In the genomic region with DNA sequence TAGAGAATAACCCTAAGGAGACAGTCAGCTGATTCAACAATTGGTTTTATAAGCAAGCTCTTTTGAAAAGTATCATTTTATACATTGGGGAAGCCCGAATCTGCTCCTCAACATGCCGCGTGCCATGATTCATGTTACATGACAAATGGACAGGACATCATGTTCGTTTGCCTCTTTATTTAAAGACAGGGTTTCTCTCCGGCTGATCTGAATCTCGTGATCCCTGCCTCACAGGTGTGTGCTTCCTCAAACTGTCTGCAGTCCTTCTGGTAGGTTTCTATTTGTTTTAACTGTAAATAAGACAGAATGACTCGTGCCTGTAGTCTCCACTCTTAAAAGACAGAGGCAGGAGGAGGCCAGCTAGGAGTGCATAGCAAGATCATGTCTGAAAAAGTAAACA, we compare ENCODE assay signal across 17 mouse cellular contexts. TPM values are rescaled to one million over a fixed set of nuclear protein-coding genes. Genes with fewer than 3 reads are reported as not detected.
DNase-seq lines count a peak whose midpoint lies in the region; ATAC-seq and TF ChIP-seq lines count a peak whose summit lies in the region.
"Had no signal": no experiment of that assay in that cellular context is flagged by ENCODE, and none has a peak within 500 bp of the region (broad histone marks: within the 10 kb centered on the region; RNA-seq: fewer than 3 reads in every experiment).

No protein-coding gene starts in this region.

- no peak overlapping the region for H3K4me3 ChIP-seq in heart, embryonic 13.5 days
- H3K4me3 ChIP-seq in spleen, adult 2 months (ENCODE audit: extremely low read depth, insufficient read depth, insufficient read length) = no peak overlapping the region
- peak overlapping the region; percentile 57 for H3K4me3 ChIP-seq in liver, embryonic 13.5 days (replicated peaks)
- H3K4me3 ChIP-seq: embryonic facial prominence, embryonic 12.5 days; heart, adult 2 months; hindbrain, embryonic 15.5 days; neural tube, embryonic 13.5 days had no signal

- H3K4me2 ChIP-seq in heart, embryonic 13.5 days = no peak overlapping the region
- peak overlapping the region; percentile 67 for H3K4me2 ChIP-seq in liver, embryonic 13.5 days
- H3K4me2 ChIP-seq: embryonic facial prominence, embryonic 12.5 days; hindbrain, embryonic 15.5 days; neural tube, embryonic 13.5 days had no signal

- TF ChIP-seq POLR2A in spleen, adult 2 months (IDR thresholded peaks at IDR 0.05; ENCODE audit: low read depth, low read length) = no peak

- peak overlapping the region; percentile 20 for H3K27ac ChIP-seq in heart, embryonic 13.5 days (replicated peaks)
- peak overlapping the region; percentile 52; the same call in 1 of the 2 replicates for H3K27ac ChIP-seq in spleen, adult 2 months (ENCODE audit: insufficient read depth, low read length)
- H3K27ac ChIP-seq in liver, embryonic 13.5 days = peak overlapping the region; percentile 95
- H3K27ac ChIP-seq: embryonic facial prominence, embryonic 12.5 days; hindbrain, embryonic 15.5 days; neural tube, embryonic 13.5 days had no signal

- no peak for ATAC-seq in heart, embryonic 13.5 days (ENCODE audit: extremely low read depth, insufficient number of reproducible peaks, low FRiP score, low TSS enrichment)
- ATAC-seq in liver, embryonic 13.5 days (ENCODE audit: low read depth) = no peak

- no peaks in the 10 kb centered on the region for H3K27me3 ChIP-seq in heart, embryonic 13.5 days (replicated peaks)
- H3K27me3 ChIP-seq in spleen, adult 2 months (ENCODE audit: control insufficient read depth, insufficient read depth, low read length) = no peaks in the 10 kb centered on the region
- H3K27me3 ChIP-seq in liver, embryonic 13.5 days = no peaks in the 10 kb centered on the region
- H3K27me3 ChIP-seq: embryonic facial prominence, embryonic 12.5 days; hindbrain, embryonic 15.5 days had no signal

- H3K4me1 ChIP-seq in heart, embryonic 13.5 days = peaks cover 43% of the 10 kb centered on the region
- peaks cover 5% of the 10 kb centered on the region; the same call in 1 of the 2 replicates for H3K4me1 ChIP-seq in spleen, adult 2 months (ENCODE audit: control insufficient read depth, insufficient read depth, insufficient read length)
- H3K4me1 ChIP-seq in liver, embryonic 13.5 days (replicated peaks) = peaks cover 86% of the 10 kb centered on the region

- no peak for DNase-seq in heart, adult 8-10 months (ENCODE audit: low spot score)
- no peak for DNase-seq in spleen, adult 2 months (ENCODE audit: low read depth in 1 of 2, low spot score in 2 of 2)
- no peak for DNase-seq in spleen, adult 12 weeks (ENCODE audit: low spot score)
- DNase-seq in liver, embryonic 13.5 days = no peak
- DNase-seq in adipocyte (ENCODE audit: low spot score) = no peak
- DNase-seq in neural tube, embryonic 10.5 days (ENCODE audit: extremely low spot score, low spot score) = no peak
- DNase-seq: cerebellum, adult 11-12 months; gastrocnemius, postnatal 10 days; heart, adult 2 months; kidney, adult 11 months; kidney, postnatal 10 days; lung, postnatal 36 days; thymus, postnatal 25 days had no signal

- no peaks in the 10 kb centered on the region for H3K36me3 ChIP-seq in heart, embryonic 13.5 days
- H3K36me3 ChIP-seq in spleen, adult 2 months (ENCODE audit: control insufficient read depth, insufficient read depth, low read length) = no peaks in the 10 kb centered on the region
- H3K36me3 ChIP-seq in liver, embryonic 13.5 days = peaks cover 14% of the 10 kb centered on the region
- H3K36me3 ChIP-seq: embryonic facial prominence, embryonic 12.5 days; hindbrain, embryonic 15.5 days; neural tube, embryonic 13.5 days had no signal

- WGBS in heart, embryonic 13.5 days = 70% methylated on average over 7 of the region's 7 CpGs
- WGBS in spleen, adult 2 months = 58% methylated on average over 7 of the region's 7 CpGs
- 51% methylated on average over 7 of the region's 7 CpGs for WGBS in liver, embryonic 13.5 days (ENCODE audit: insufficient replicate concordance)

- no peaks in the 10 kb centered on the region for H3K9me3 ChIP-seq in heart, embryonic 13.5 days
- H3K9me3 ChIP-seq in liver, embryonic 13.5 days (replicated peaks) = no peaks in the 10 kb centered on the region
- H3K9me3 ChIP-seq: embryonic facial prominence, embryonic 12.5 days; hindbrain, embryonic 15.5 days; neural tube, embryonic 13.5 days had no signal

- H3K9ac ChIP-seq in heart, embryonic 13.5 days = no peak overlapping the region
- H3K9ac ChIP-seq in liver, embryonic 13.5 days = peak overlapping the region; percentile 81
- H3K9ac ChIP-seq: embryonic facial prominence, embryonic 12.5 days; hindbrain, embryonic 15.5 days; neural tube, embryonic 13.5 days had no signal

- no peak for TF ChIP-seq CTCF in spleen, adult 2 months (IDR thresholded peaks at IDR 0.05; ENCODE audit: extremely low read depth, insufficient read depth, insufficient read length, insufficient replicate concordance)

RNA-seq across cellular contexts. Expression of gene Zfp217, which starts 0.9 kb away (rescaled TPM):
- 2.4 and 3.0 TPM in 2 replicates for polyA plus RNA-seq in heart, embryonic 13.5 days (2015; fragmentation: Nextera tagmentation; extraction: Ambion mirVana)
- total RNA-seq in heart, adult 8-10 months (2022) = 10 to 100 TPM in 1 of 4 experiments, 1 to 10 TPM in 3; 7.4 to 12.0 (median 8.9) TPM
- 20.6 and 22.3 TPM in 2 replicates for polyA plus RNA-seq in spleen, adult 2 months (2012; rRNA removed)
- 3.6 and 3.7 TPM in 2 replicates for polyA plus RNA-seq in liver, embryonic 13.5 days (2015; fragmentation: Nextera tagmentation; extraction: Ambion mirVana)

Comparison
In these comparisons a context has a peak if more than half of its experiments do, and no peak if none do; other contexts are left out.
1. H3K27ac ChIP-seq: peak in every context shown above with its lines; median percentile 95 in liver, embryonic 13.5 days; 52 in spleen, adult 2 months; 20 in heart, embryonic 13.5 days.